ENCODE assay signal across 8 mouse cellular contexts in the genomic region with DNA sequence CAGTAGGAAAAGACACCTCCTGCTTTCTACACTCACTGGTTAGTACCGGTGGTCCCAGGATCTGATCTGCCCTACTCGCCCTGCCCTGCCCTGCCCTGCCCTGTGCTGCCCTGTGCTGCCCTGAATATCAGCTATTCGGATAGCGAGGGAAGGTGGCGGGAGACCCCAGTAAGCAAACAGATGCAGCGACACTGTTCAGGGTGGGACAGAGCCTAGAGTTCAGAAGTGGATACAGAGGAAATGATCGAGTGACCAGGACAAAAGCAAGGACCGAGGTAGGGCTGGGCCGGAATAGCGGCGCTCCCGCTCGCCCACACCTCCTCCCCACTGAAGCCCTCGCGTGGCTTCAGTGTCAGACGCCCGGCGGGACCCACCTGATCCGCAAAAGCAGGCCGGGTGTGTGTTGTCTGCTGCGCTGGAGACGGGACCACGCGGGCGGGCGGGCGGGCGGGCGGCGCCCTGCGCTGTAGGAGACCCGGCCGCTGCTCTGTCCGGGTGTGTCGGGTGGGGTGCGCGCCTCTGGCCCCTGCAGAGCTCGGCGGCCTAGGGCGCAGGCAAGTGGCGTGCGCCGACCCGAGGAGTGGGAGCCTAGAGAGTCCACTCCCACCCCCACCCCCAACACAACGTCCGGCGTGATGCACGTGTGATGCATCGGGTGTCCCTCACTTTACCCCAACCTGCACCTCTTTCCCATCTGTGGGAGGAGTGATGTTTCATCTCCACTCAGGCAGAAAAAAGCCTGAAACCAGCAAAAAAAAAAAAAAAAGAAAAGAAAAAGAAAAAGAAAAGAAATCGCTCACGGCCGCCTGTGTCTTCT. TPM values are rescaled to one million over a fixed set of nuclear protein-coding genes. Genes with fewer than 3 reads are reported as not detected.
DNase-seq lines count a peak whose midpoint lies in the region; ATAC-seq lines count a peak whose summit lies in the region.

No protein-coding gene starts in this region.

- WGBS in liver, embryonic 11.5 days = under 1% methylated on average over 52 of the region's 52 CpGs
- 1% methylated on average over 48 of the region's 52 CpGs for WGBS in neural tube, embryonic 15.5 days

- H3K4me1 ChIP-seq in liver, embryonic 11.5 days (replicated peaks; ENCODE audit: control insufficient read depth, insufficient read depth, low read length) = peaks cover 24% of the 10 kb centered on the region
- peaks cover 16% of the 10 kb centered on the region for H3K4me1 ChIP-seq in neural tube, embryonic 15.5 days

- peak overlapping the region; percentile 74 for H3K4me3 ChIP-seq in liver, embryonic 11.5 days (ENCODE audit: low read depth, low read length)
- peak overlapping the region; percentile 56 for H3K4me3 ChIP-seq in neural tube, embryonic 15.5 days (replicated peaks)

- ATAC-seq in liver, embryonic 11.5 days (replicated peaks; ENCODE audit: low FRiP score) = peak; percentile 56
- ATAC-seq in neural tube, embryonic 15.5 days (ENCODE audit: low FRiP score) = peak; percentile 58

- H3K9me3 ChIP-seq in liver, embryonic 11.5 days (ENCODE audit: control insufficient read depth, low read length) = no peaks in the 10 kb centered on the region
- H3K9me3 ChIP-seq in neural tube, embryonic 15.5 days (replicated peaks) = no peaks in the 10 kb centered on the region

- H3K27ac ChIP-seq in liver, embryonic 11.5 days (ENCODE audit: low read depth, low read length) = peak overlapping the region; percentile 85
- H3K27ac ChIP-seq in neural tube, embryonic 15.5 days (replicated peaks) = peak overlapping the region; percentile 9; the same call in 1 of the 2 replicates

- H3K4me2 ChIP-seq in liver, embryonic 11.5 days = peak overlapping the region; percentile 94
- H3K4me2 ChIP-seq in neural tube, embryonic 15.5 days = peak overlapping the region; percentile 98

- peak overlapping the region; percentile 89 for H3K9ac ChIP-seq in liver, embryonic 11.5 days (ENCODE audit: low read depth, low read length)
- peak overlapping the region; percentile 58 for H3K9ac ChIP-seq in neural tube, embryonic 15.5 days (replicated peaks)

- intact Hi-C loops in heart, postnatal 10 days (cut with DNase I) = loop anchor here (2.0 kb wide), 1 partner anchor 29 kb away; no protein-coding TSS in a partner anchor

- peaks cover 5% of the 10 kb centered on the region; the same call in 1 of the 2 replicates for H3K36me3 ChIP-seq in liver, embryonic 11.5 days (ENCODE audit: control insufficient read depth, insufficient read depth, low read length)
- H3K36me3 ChIP-seq in neural tube, embryonic 15.5 days = no peaks in the 10 kb centered on the region

- H3K27me3 ChIP-seq in liver, embryonic 11.5 days (replicated peaks; ENCODE audit: control insufficient read depth, insufficient read depth, low read length) = no peaks in the 10 kb centered on the region
- H3K27me3 ChIP-seq in neural tube, embryonic 15.5 days (replicated peaks) = peaks cover 22% of the 10 kb centered on the region

- peak; percentile 57 to 63 for DNase-seq in spleen, postnatal 10 days (ENCODE audit: low spot score in 2 of 2)
- no peak for DNase-seq in spleen, postnatal 14 days (ENCODE audit: low spot score in 2 of 2)
- peak; percentile 46 for DNase-seq in embryo, embryonic 10 days (ENCODE audit: low spot score)
- peak; percentile 55 to 67 for DNase-seq in heart, postnatal 10 days
- DNase-seq in liver, embryonic 11.5 days (ENCODE audit: low spot score) = no peak
- DNase-seq in frontal cortex, adult 2 months (ENCODE audit: extremely low spot score in 1 of 2, low spot score in 1 of 2) = no peak
- no peak for DNase-seq in layer of hippocampus, postnatal 10 days (ENCODE audit: low spot score in 2 of 2)

RNA-seq across cellular contexts. Expression of a gene that starts 0.9 kb away (rescaled TPM):
- total RNA-seq in heart, postnatal 10 days (2021) = 10 to 100 TPM; 19.9 to 28.8 TPM
- 18.6 and 19.5 TPM in 2 replicates for polyA plus RNA-seq in liver, embryonic 11.5 days (2014; fragmentation: Nextera tagmentation; extraction: Ambion mirVana)
- polyA plus RNA-seq in neural tube, embryonic 15.5 days (2015; fragmentation: Nextera tagmentation; extraction: Ambion mirVana) = 7.4 and 14.2 TPM in 2 replicates
- 3.8 TPM in 2 replicates for polyA plus RNA-seq in frontal cortex, adult 2 months (2012; rRNA removed)
- 1 to 10 TPM; 4.7 to 6.1 TPM for total RNA-seq in layer of hippocampus, postnatal 10 days (2021)

Comparison
In these comparisons a context has a peak if more than half of its experiments do, and no peak if none do; other contexts are left out.
1. DNase-seq: peak in spleen, postnatal 10 days (2 of 2), embryo, embryonic 10 days (single experiment) and heart, postnatal 10 days (2 of 2); none in spleen, postnatal 14 days (0 of 2), liver, embryonic 11.5 days (single experiment), frontal cortex, adult 2 months (0 of 2) and layer of hippocampus, postnatal 10 days (0 of 2).